Mouse (Mus musculus): ENCODE data around the gene Map3k11.

DNA sequence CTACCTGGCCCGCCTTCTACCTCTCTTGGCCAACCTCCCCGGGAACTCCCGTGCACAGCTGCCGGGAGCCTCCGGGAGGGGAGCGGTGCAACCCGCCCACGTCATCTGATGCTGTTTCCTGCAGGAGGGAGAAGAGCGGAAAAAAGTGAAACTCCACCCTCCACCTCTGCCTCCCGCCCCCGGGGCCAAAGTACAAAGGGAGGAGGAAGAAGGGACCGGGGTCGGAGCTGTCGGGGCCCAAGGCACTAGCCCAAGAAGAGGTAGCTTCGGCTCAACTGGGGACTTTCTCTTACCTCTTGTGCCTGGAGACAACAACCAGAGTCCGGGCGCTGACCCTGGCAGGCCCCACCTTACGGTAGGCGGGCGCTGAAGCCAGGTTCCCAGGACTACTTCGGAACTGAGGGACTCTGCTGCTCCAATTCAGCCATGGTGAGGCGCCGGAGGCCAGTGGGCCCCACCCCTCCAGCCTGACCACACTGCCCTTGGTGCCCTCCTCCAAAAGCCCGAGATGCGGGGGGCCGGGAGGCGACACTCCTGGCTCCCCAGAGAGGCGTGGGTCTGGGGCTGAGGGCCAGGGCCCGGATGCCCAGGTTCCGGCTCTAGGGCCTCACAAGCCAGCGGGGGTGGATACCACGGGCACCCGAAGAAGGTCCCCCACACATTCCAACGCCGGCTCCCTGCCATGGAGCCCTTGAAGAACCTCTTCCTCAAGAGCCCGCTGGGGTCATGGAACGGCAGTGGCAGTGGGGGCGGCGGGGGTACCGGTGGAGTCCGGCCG, 1.2 kb downstream of the Map3k11 start:
- TF ChIP-seq CTCF (IDR thresholded peaks at IDR 0.05; ENCODE audit: borderline replicate concordance, extremely low read depth, insufficient read depth, insufficient read length) (no peak), POLR2A (IDR thresholded peaks at IDR 0.05; ENCODE audit: borderline replicate concordance, extremely low read depth, insufficient read depth, insufficient read length, poor library complexity, severe bottlenecking) (no peak)
